Mouse (Mus musculus) retina, adult 2 months (tissue): ENCODE measurements around the gene Gm49354.
"Not testable (repeated sequence)": the region's sequence is repeated elsewhere in the genome, so short reads cannot be mapped to it uniquely, and the experiment has no call there.

Experiments
- DNase-seq: peaks from one replicate; pipeline ENCODE4 v3.0.0-alpha.2; 2012; ENCODE audit warnings: low read depth, low spot score

Gene Gm49354

DNA sequence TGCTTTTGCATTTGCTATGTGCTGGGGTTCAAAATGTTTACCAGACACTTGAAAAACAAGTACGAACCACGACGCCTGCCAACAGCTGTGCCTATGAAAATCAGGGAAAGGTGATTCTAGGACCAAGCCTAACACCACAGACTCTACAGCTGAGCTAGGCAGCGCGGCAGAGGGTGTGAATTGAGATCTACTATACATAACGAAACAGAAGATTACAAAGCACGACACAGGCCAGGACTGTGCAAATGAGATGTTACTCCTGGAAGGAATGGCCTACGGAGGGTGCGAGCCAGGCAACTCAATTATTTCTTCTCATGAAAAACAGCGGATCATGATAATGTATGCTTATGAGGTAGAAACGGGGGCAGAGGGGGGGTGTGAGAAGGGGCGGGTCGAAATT, 13.5 kb downstream of the Gm49354 start:
- DNase-seq: no peak

DNA sequence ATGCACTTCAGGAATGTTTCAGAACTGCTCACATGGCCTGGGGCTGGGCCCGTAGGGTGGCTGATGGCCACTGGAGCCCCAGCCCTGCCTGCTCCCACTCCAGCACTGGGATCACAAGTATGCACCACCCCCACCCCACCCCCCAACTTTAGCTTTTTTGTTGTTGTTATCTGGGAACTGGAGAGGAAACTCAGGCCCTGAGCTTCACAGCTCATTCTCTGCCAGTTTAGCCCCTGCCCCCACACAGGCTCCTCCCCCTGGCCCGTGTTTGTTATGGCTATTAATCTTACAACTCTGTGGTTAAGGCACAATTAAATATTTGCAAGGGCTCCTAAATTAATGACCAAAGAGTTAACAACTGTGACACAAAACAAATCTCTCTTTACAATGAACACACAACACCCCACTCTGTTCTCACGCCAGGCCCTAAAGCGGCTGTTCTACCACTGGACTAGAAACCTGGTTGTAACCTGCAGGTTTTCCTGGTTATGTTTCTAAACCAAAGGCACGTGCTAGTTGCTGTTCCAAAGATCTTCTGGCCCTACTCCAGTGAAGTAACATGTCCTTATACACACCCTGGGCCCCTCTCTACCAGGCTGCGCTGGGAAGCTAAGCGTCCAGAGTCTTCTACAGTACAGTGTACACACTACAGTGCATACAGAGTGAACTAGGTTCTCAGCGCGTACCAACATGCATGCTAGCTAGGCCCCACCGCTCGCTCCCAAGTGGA, 15.1 kb downstream of the Gm49354 start:
- DNase-seq: no peak

- no peak for DNase-seq
These were observed 19.3 kb downstream of the Gm49354 start for GRCm38 (mm10) chr13:59762791-59763190.

DNA sequence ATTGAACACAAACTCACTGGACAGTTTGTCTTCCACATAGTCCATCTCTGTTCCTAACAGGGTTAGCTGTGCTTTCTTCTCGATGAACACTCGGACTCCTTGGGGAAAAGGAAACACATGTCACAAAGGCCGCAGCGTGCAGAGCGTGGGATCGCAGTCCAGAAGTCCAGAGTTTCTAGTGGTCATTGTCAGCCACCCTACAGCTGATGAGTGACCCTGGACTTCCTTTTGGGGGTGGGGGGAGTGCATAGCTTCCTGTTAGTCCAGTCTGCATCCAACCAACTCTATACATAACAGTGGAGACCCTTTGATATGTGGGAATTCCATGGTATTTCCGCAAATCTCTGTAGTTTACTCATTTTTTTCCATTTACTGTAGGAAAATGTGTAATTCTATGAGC, 25.1 kb downstream of the Gm49354 start:
- DNase-seq: no peak

DNA sequence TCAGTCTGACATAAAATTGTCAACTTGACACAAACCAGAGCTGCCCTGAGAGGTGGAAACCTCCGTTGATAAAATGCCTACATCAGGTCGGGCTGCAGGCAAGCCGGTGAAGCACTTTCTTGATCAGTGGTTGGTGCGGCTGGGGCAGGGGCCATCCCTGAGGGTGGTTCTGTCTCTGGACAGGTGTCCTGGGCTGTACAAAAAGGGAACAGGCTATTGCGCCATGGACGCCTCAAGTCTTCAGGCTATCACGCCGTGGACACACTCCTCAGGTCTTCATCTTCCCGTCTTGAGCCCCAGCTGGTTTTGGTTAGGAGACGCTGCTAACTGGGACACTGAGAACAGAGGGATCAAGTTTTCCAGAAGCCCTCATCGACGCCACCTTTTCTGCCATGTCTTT, 31.7 kb downstream of the Gm49354 start:
- no peak for DNase-seq

GRCm38 (mm10) chr13:59746711-59747110, 35.3 kb downstream of the Gm49354 start, which contains the start of gene 1700014D04Rik:
Gene 1700014D04Rik, minus strand, starts transcription at chr13:59746752.
- DNase-seq: no peak

- DNase-seq: no peak
These were observed 35.9 kb downstream of the Gm49354 start for GRCm38 (mm10) chr13:59746164-59746563.

- no peak for DNase-seq
These were observed 36.6 kb downstream of the Gm49354 start for GRCm38 (mm10) chr13:59745462-59745861.

GRCm38 (mm10) chr13:59741697-59742096, 40.3 kb downstream of the Gm49354 start:
- DNase-seq: no peak

DNA sequence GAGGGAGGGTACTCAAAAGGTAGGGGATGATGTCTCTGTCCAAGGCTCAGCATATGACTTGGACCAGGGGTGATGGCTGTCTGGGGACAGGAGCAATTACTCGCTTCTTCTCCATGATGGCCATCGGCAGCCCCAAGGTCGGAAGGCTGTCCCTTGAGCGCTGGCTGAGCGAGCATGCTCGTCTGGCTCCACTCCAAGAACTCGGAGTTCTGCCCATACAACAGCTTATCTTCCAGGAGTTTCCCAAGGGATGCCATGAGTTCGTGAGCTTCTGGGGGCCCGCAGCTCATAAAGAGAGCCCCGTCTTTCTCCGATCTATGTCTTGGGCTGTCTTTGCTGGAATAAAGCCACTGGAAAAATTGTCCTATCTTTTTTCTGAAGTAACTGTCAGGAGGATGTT, 40.9 kb downstream of the Gm49354 start:
- DNase-seq: no peak

GRCm38 (mm10) chr13:59739397-59739796, 42.6 kb downstream of the Gm49354 start:
- DNase-seq: no peak

DNA sequence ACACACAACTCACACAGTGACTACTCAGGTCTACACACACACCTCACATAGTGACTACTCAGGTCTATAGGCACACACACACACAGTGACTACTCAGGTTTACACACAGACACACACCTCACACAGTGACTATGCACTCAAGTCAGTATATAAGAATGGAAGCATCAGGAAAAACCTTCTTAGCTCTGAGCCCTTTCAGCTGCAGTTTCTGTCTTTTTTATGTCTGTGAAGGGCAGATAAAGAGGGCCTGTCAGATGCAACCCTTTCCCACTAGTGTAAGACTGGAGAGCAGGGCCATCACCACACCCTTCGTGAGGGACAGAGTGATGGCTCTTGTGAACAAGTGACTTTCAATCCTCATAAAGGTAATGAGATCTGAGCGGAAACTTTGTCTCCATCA, 43.6 kb downstream of the Gm49354 start:
- DNase-seq: no peak

- peak; percentile 20 for DNase-seq
These were observed 46.9 kb downstream of the Gm49354 start for GRCm38 (mm10) chr13:59735190-59735589.

DNA sequence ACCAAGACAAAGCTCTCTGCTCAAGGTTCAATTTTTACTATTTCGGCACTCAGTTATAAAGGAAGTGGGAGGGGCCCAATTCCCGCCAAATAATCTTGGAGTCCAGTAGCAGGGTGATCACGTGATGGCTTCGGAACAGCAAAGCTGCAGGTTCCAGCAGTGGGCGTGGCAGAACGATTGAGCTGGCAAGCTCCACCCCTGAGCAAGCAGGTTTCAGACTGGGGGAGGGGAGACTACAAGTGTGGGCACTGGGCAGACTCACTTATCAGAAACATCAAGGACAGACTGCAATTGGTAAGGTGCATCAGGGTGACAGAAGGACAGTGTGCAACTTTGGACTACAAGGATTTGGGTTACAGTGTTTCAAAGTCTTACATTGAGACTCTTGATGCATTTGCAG, 47.7 kb downstream of the Gm49354 start:
- DNase-seq: not testable (repeated sequence)

GRCm38 (mm10) chr13:59733936-59734335, 48.1 kb downstream of the Gm49354 start:
- DNase-seq: no peak

- DNase-seq: no peak
These were observed 50.4 kb downstream of the Gm49354 start, which contains the start of gene Spata31d1d for GRCm38 (mm10) chr13:59731652-59732051. Gene Spata31d1d, minus strand, starts transcription at chr13:59731752.

GRCm38 (mm10) chr13:59728378-59729093, 53.5 kb downstream of the Gm49354 start:
- DNase-seq: peak; percentile 42

GRCm38 (mm10) chr13:59726139-59726867, 55.7 kb downstream of the Gm49354 start:
- DNase-seq: no peak

GRCm38 (mm10) chr13:59722089-59722488, 60.0 kb downstream of the Gm49354 start:
- not testable (repeated sequence) for DNase-seq

DNA sequence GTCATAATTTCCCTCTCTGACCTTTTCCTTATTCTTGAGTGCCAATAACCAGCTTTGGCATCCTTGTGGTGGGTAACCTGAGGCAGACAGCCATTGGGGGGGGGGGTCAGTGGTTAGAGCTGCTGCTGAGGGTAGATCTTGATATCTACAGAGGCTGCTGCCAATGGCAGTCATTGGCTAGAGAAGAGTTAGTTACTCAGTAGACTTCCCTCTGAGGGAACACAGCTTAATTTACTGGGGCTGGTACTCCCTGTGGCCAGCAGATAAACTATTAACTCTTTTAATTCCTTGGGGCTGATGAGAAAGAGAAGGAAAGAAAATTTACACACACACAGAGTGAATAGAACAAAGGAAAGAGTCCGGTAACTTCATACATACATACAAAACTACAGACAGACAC, 62.6 kb downstream of the Gm49354 start:
- no peak for DNase-seq

DNA sequence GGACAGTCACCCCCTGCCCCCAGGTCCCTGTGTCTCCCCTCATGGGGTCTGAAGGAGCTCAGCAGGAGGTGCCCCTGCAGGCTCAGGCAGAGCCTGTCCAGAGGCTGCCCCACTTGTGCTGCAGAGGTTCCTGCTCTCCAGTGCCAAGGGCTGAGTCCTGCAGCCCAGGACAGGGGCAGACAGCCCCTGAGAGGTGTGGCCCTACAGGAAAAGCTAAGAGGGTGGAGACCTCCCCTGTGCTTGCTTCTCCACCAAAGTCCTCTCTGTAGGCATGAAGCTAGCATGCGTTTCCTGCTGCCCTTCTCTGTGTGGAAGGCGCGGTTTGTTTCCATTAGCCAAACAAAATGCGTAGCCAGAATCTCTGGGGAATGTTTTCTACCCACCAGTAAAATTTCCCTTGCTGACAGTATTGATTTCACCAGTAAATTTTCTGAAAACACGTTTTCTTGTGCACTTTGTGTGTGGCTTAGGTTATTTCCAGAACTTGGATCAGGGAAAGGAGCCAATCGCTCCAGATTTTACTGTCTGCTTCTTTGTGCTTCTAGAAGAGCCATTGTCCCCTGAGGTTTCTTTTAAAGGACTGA, 63.1 kb downstream of the Gm49354 start:
- DNase-seq: not testable (repeated sequence)

- DNase-seq: no peak
These were observed 68.3 kb downstream of the Gm49354 start for GRCm38 (mm10) chr13:59713710-59714109.
